ENCODE assay signal across 8 mouse cellular contexts in the genomic region with DNA sequence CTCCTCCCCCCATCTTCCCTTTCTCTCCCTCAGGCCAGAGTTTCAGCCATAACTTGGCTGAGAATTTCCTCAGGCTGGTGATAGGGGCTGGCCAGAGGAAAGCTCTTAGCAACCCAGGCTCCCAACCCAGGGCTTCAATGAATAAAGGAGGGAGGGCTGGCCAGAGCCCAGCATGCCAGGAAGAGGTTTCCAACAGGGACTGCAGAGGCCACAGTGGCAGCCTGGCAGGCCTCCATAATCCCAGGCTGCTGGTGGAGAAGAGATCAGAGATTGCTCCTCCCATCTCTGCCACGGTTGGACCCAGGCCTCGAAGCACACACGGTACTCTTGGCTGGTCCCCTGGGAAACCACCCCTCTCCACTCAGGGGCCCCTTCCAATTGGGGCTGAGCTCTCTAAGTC. TPM values are rescaled to one million over a fixed set of nuclear protein-coding genes. Genes with fewer than 3 reads are reported as not detected.
DNase-seq lines count a peak whose midpoint lies in the region; ATAC-seq and TF ChIP-seq lines count a peak whose summit lies in the region.
"Had no signal": no experiment of that assay in that cellular context is flagged by ENCODE, and none has a peak within 500 bp of the region (broad histone marks: within the 10 kb centered on the region; RNA-seq: fewer than 3 reads in every experiment).

No protein-coding gene starts in this region.

- peak; percentile 70 to 79 for DNase-seq in left cerebral cortex, postnatal 10 days (ENCODE audit: extremely low spot score in 1 of 2, low spot score in 2 of 2)
- no peak for DNase-seq in left cerebral cortex, adult 18-20 months (ENCODE audit: low spot score in 2 of 2)
- DNase-seq in cerebellum, adult 9-10 months, result peak; percentile 86
- DNase-seq in lung, embryonic 14.5 days, result peak; percentile 70
- DNase-seq in urinary bladder, adult 2 months (ENCODE audit: low spot score), result no peak

- H3K36me3 ChIP-seq in heart, embryonic 12.5 days, result no peaks in the 10 kb centered on the region
- no peaks in the 10 kb centered on the region for H3K36me3 ChIP-seq in lung, embryonic 14.5 days (ENCODE audit: insufficient read depth)
- H3K36me3 ChIP-seq in stomach, embryonic 16.5 days (ENCODE audit: control insufficient read depth, insufficient read depth, low read length), result no peaks in the 10 kb centered on the region
- H3K36me3 ChIP-seq: midbrain, embryonic 12.5 days had no signal

- H3K4me1 ChIP-seq in heart, embryonic 12.5 days (replicated peaks), result peaks cover 71% of the 10 kb centered on the region
- H3K4me1 ChIP-seq in lung, embryonic 14.5 days (ENCODE audit: insufficient read depth), result peaks cover 32% of the 10 kb centered on the region
- peaks cover 50% of the 10 kb centered on the region for H3K4me1 ChIP-seq in stomach, embryonic 16.5 days (ENCODE audit: control insufficient read depth, insufficient read depth, low read length)

- no peak for TF ChIP-seq CTCF in lung, embryonic 14.5 days (IDR thresholded peaks at IDR 0.05; ENCODE audit: low read depth)

- WGBS in heart, embryonic 12.5 days, result 28% methylated on average over 3 of the region's 3 CpGs
- WGBS in lung, embryonic 14.5 days, result 11% methylated on average over 3 of the region's 3 CpGs
- 41% methylated on average over 3 of the region's 3 CpGs for WGBS in stomach, embryonic 16.5 days

- no peaks in the 10 kb centered on the region for H3K9me3 ChIP-seq in heart, embryonic 12.5 days (replicated peaks)
- no peaks in the 10 kb centered on the region for H3K9me3 ChIP-seq in lung, embryonic 14.5 days (ENCODE audit: low read depth, low read length)
- no peaks in the 10 kb centered on the region for H3K9me3 ChIP-seq in stomach, embryonic 16.5 days (replicated peaks; ENCODE audit: control insufficient read depth, low read length)
- H3K9me3 ChIP-seq: midbrain, embryonic 12.5 days had no signal

- no peaks in the 10 kb centered on the region for H3K27me3 ChIP-seq in heart, embryonic 12.5 days (replicated peaks)
- H3K27me3 ChIP-seq in lung, embryonic 14.5 days (ENCODE audit: insufficient read depth, low read length), result no peaks in the 10 kb centered on the region
- peaks cover 3% of the 10 kb centered on the region; the same call in 1 of the 2 replicates for H3K27me3 ChIP-seq in stomach, embryonic 16.5 days (ENCODE audit: control insufficient read depth, insufficient read depth, low read length)

- peak overlapping the region; percentile 11; the same call in 1 of the 2 replicates for H3K27ac ChIP-seq in heart, embryonic 12.5 days (ENCODE audit: poor library complexity, severe bottlenecking)
- peak overlapping the region; percentile 66 for H3K27ac ChIP-seq in lung, embryonic 14.5 days (ENCODE audit: low read depth)
- peak overlapping the region; percentile 10; the same call in 1 of the 2 replicates for H3K27ac ChIP-seq in stomach, embryonic 16.5 days (ENCODE audit: low read length)
- H3K27ac ChIP-seq: midbrain, embryonic 12.5 days had no signal

- no peak overlapping the region for H3K4me3 ChIP-seq in heart, embryonic 12.5 days
- no peak overlapping the region for H3K4me3 ChIP-seq in lung, embryonic 14.5 days (ENCODE audit: low read depth, low read length)
- H3K4me3 ChIP-seq in stomach, embryonic 16.5 days (replicated peaks; ENCODE audit: low read length), result no peak overlapping the region
- H3K4me3 ChIP-seq: midbrain, embryonic 12.5 days had no signal

- no peak overlapping the region for H3K9ac ChIP-seq in heart, embryonic 12.5 days
- H3K9ac ChIP-seq in lung, embryonic 14.5 days, result no peak overlapping the region
- no peak overlapping the region for H3K9ac ChIP-seq in stomach, embryonic 16.5 days (ENCODE audit: low read length)
- H3K9ac ChIP-seq: midbrain, embryonic 12.5 days had no signal

- ATAC-seq in heart, embryonic 12.5 days (ENCODE audit: insufficient number of reproducible peaks, low FRiP score), result peak; percentile 49; the same call in 1 of the 2 replicates
- ATAC-seq in lung, embryonic 14.5 days (ENCODE audit: insufficient read depth), result peak; percentile 15
- ATAC-seq in stomach, embryonic 16.5 days (ENCODE audit: insufficient read depth, low FRiP score), result peak; percentile 71; the same call in 1 of the 2 replicates

- intact Hi-C loops in left cerebral cortex, postnatal 10 days (cut with DNase I), result no loop called here

- H3K4me2 ChIP-seq in heart, embryonic 12.5 days, result no peak overlapping the region
- H3K4me2 ChIP-seq in lung, embryonic 14.5 days, result no peak overlapping the region
- no peak overlapping the region for H3K4me2 ChIP-seq in stomach, embryonic 16.5 days (ENCODE audit: low read depth, low read length)
- H3K4me2 ChIP-seq: midbrain, embryonic 12.5 days had no signal

RNA-seq across cellular contexts. Expression of a gene that starts 10.4 kb away (rescaled TPM):
- total RNA-seq in left cerebral cortex, postnatal 10 days (2021), result 100 to 1,000 TPM; 107 to 113 TPM
- total RNA-seq in left cerebral cortex, adult 18-20 months (2021), result 100 to 1,000 TPM; 162 to 174 TPM
- 5.8 and 6.0 TPM in 2 replicates for polyA plus RNA-seq in heart, embryonic 12.5 days (2016; fragmentation: Nextera tagmentation; extraction: Ambion mirVana)
- polyA plus RNA-seq in lung, embryonic 14.5 days (2014; fragmentation: Nextera tagmentation; extraction: Ambion mirVana), result 22.2 and 26.2 TPM in 2 replicates
- polyA plus RNA-seq in stomach, embryonic 16.5 days (2015; fragmentation: Nextera tagmentation; extraction: Ambion mirVana), result 9.8 and 10.4 TPM in 2 replicates
- 4.9 and 7.9 TPM in 2 replicates for polyA plus RNA-seq in urinary bladder, adult 2 months (2012; rRNA removed)

Comparison
In these comparisons a context has a peak if more than half of its experiments do, and no peak if none do; other contexts are left out.
1. DNase-seq: peak in left cerebral cortex, postnatal 10 days (2 of 2), cerebellum, adult 9-10 months (single experiment) and lung, embryonic 14.5 days (single experiment); none in left cerebral cortex, adult 18-20 months (0 of 2) and urinary bladder, adult 2 months (single experiment).
2. ATAC-seq: peak in every context shown above with its lines; median percentile 71 in stomach, embryonic 16.5 days; 49 in heart, embryonic 12.5 days; 15 in lung, embryonic 14.5 days.
3. H3K27ac ChIP-seq: peak in every context shown above with its lines; median percentile 66 in lung, embryonic 14.5 days; 11 in heart, embryonic 12.5 days; 10 in stomach, embryonic 16.5 days.